Mouse (Mus musculus) brain, embryonic 14.5 days (tissue): ENCODE measurements at regions not wholly inside any gene's neighbourhood (a gene's known extent, or its start where the extent isn't known, plus 50 kb on each side); places are given as distances from the start of the nearest gene placed in this dataset.

Experiments used
- DNase-seq: peaks from one replicate; pipeline ENCODE4 v3.0.0-alpha.2; 2011; ENCODE audit warnings: low read depth
- CTCF ChIP-seq: fragments of 200-500 bp; IDR thresholded peaks from 2 replicates; pipeline ENCODE4 v1.5.1; 2012; ENCODE audit warnings: inconsistent platforms, mild to moderate bottlenecking, moderate library complexity, borderline replicate concordance; ENCODE audit not compliant: insufficient read depth, insufficient read length; ENCODE audit errors: extremely low read depth
- POLR2A ChIP-seq: fragments of 200-500 bp; IDR thresholded peaks from 2 replicates; pipeline ENCODE4 v1.6.1; 2012; ENCODE audit warnings: mild to moderate bottlenecking, inconsistent platforms, borderline replicate concordance; ENCODE audit not compliant: poor library complexity, insufficient read depth, insufficient read length, severe bottlenecking; ENCODE audit errors: extremely low read depth

DNA sequence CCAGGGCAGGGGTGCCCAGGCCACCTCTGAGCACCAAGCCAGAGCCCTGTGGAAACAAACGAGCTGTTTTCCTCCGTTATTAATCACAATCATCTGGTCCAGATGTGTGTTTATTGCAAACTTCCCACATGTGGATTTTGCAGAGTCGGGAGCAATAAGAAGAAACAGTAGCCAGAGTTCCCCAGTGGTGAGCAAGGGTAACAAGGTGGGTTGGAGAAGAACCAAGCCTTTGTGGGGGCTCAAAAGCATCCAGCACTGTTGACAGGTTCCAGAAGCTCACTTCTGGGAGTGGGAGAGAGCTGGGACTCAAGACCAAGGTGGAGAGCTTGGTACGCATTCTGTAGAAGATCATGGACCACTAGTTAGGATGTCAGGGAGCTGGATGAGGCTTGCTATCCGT is 63.6 kb downstream of the Hif1an start:
- DNase-seq, result no peak
- TF ChIP-seq CTCF (no peak), POLR2A (no peak)

DNA sequence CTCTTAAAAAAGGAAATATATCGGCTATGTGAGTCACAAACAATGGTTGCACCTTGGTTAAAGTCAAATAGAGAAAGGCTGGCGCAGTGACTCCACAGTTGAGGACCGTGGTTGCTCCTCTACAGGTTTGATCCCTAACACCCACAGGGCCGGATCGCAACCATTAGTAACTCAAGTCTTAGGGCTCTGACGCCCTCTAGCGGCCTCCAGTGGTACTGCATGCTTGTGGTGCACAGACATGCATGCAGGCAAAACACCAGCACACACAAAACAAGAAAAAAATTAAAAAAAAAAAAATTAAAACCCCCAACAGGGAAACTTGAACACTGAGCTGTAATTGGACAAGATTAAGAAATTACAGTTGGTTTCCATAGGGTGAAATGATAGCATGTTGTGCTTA is 67.1 kb downstream of the Hif1an start:
- TF ChIP-seq POLR2A (no peak), CTCF (peak; percentile 52; the same call in 1 of the 2 replicates)
- no peak for DNase-seq

DNA sequence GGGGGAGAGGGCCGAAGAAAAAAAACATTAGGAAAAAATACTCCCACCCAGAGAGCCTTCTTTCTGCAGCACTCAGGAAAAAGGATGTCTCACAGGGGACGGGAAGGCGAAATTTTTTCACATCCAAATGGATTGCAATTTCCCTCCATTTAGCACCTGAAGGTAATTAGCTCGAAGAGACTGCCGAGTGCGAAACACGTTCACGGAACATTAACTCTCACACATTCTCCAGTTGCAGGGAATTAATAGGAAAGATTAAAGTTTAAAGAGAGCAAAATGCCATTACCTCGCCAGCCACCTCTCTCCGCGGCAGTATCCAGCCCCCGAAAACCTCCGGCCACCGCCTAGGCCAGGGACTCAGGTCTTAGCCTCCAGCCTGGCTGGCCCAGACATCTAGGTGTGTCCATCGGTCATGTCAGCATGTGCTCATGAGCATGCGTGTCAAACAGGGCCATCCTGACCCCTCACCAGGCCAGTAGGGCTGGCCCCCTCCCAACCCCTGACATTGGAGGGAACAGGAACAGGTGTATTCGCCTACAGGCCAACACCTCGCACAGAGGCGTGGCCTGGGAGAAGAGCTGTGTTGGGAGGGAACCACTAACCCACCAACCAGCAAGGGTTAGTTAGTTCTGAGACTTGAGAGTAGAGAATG is 68.8 kb downstream of the Hif1an start:
- peak; percentile 29 for DNase-seq
- TF ChIP-seq POLR2A (no peak), CTCF (no peak)

DNA sequence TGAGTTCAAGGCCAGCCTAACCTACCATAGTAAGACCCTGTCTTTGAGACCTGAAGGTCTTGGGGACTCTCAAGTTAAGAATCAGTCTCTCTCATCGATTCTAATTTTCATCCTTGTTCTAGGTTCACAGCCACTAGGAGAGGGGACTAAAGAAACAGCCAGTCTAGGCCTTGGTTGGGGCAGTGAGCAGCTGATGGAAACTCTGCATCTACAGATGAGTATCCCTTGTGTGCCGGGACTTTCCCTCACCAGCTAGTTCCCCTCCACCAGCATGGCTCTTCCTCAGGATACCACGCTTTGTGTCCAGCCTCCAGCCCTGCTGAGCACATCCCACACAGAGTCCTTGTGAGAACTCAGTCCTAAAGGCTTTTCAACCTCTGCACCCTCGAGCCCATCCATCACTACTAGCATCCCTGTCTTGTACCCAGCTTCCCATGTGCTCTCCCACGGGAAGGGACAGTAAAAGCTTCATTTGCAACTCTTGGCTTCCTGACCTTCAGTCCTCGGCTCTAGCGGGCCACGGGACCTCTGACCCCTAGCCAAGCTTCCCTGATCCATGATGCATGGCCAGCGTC is 74.6 kb downstream of the Hif1an start:
- TF ChIP-seq POLR2A, result no peak
- DNase-seq, result no peak

DNA sequence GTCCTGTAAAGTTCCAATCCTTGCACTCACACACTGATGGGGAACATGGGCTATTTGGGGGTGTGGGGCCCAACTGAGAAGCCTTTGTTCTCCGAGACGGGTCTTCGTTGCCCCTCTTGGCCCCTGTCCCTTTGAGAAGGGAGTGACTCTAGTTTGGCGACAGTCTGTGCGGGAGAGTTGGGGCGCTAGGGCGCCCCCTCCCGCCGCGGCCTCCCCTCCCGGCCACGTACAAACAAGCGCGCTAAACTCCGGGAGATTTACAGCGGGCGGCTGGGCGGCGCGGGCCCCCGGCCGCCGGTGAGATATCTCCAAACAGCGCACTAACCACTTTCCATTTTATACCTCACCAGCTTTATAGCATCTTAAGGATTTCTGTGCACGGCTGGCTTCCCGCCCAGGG is 77.4 kb downstream of the Hif1an start:
- DNase-seq, result peak; percentile 43
- TF ChIP-seq CTCF, result no peak
- no peak for TF ChIP-seq POLR2A

DNA sequence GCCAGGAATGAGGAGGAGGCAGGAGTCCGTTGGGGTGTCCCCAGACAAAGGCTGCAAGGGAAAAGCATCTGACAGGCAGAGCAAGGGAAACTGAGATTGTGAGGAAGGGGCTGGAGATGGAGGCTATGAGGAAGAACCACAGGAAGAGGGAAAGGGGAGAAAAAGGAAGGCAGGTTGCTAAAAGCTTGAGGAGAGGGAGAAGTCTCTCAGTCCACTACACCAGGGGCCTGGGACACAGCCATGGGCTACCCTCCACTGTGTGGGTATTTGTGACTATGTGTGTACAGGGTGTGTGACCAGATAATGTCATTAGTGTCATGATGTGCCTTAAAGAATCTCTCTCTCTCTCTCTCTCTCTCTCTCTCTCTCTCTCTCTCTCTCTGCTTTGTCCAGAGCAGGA is 77.9 kb downstream of the Hif1an start:
- no peak for TF ChIP-seq POLR2A
- no peak for DNase-seq

DNA sequence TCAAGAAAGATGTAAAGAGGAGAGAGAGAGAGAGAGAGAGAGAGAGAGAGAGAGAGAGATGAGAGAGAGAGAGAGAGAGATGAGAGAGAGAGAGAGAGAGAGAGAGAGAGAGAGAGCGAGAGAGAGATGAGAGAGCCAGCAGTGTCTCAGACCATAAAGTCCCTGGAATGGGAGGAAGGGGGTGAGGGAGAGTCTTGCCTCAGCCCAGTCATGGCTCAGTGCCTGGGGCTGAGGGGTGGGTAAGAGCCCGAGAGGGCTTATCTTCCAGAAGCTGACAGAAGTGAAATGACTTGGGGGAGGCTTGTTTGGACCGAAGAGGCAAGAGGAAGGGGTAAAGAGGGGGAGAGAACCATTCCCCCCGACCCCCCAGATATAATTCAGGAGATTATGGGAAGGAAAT is 79.6 kb downstream of the Hif1an start:
- TF ChIP-seq POLR2A, result no peak
- no peak for TF ChIP-seq CTCF
- no peak for DNase-seq

DNA sequence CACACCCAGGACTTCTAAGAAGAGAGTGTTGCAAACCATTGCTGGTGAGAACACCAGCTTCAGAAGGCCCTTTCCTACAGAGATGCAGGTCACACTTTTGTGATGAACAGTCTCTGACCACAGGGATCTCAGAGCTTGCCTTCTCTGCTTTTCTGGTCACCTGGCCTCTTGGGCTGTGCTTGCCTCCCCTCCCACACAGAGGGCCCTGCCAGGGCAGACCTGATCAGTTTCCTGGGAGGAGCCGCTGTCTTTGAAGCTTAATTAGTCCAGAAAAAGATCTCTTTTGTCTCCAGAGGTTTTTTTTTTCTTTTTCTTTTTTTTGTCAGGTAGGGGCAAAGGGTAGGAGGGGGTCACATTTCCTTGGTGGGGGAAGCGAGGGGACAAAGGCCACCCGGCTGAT is 81.7 kb downstream of the Hif1an start:
- no peak for TF ChIP-seq POLR2A
- no peak for TF ChIP-seq CTCF

DNA sequence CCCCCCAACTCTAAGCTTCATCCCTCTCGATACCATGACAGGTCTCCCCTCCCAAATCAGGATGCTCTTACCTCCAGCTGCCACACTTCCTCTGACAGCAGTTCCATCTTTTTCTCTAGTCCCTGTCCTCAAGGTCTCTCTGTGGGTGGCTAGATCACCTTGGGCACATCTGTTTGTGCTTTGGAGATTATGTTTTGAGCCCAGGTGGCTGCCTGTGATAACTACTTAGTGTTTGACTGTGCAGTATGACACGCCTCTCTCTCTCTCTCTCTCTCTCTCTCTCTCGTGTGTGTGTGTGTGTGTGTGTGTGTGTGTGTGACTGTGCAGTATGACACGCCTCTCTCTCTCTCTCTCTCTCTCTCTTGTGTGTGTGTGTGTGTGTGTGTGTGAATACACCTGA is 82.3 kb downstream of the Hif1an start:
- DNase-seq, result no peak
- TF ChIP-seq POLR2A, result no peak
- TF ChIP-seq CTCF, result no peak

More for the DNA sequence above, 81.7 kb downstream of the Hif1an start:
- no peak for DNase-seq

DNA sequence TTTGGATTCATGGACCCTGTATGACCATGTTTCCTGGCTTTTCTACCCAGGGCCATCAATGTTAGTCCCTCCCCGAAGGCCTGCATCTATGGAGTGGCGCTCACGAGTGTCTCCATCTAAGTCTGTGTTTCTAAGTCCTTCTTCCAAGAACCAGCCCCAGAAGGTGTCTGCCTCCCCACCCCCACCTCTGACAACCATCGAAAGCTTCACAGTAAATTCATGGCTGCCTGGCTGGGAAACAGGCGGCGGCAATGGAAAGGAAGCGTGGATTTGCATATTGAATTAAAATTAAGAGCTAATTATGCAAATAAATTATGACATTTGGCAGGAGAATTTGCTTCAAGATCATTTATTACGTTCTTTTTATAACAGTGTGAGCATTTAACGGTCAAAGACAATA is 83.9 kb downstream of the Hif1an start:
- peak; percentile 84 for DNase-seq

DNA sequence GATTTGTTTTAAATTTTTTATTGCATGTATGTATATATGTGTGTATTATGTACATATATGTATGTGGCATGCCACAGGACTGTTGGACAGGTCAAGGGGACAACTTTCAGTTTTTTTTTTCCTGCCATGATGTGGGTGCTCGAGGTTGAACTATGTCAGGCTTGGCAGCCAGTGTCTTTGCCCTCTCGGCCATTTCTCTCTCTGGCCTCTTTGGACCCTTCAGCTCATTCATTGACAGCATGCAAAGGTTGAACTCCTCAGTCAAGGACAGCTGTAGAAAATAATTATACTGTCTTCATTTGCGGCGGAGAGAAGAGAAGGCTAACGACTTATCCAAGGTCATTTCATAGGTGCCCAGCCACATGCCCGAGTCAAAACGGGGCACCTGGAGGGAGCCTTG is 86.6 kb downstream of the Hif1an start:
- DNase-seq, result no peak
- no peak for TF ChIP-seq POLR2A
- TF ChIP-seq CTCF, result no peak

More for the DNA sequence above, 83.9 kb downstream of the Hif1an start:
- no peak for TF ChIP-seq POLR2A
- no peak for TF ChIP-seq CTCF

DNA sequence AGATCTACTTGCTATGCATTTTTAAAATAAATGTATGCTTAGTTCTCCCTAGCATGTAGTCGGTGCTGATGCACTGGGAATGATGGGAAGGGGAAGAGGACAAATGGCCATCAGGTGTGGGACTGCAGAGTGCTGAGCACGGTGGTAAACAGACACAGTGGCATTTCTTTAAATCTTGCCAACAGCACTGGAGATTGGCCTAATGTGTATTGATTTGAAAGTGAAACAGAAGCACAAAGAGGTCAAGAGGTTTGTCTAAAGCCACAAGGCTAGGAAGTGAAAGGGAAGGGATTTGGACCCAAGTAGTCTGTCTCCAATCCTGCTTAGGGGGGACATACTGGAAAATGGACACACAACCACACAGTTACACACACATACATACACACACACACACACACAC is 88.2 kb downstream of the Hif1an start:
- DNase-seq, result no peak
- TF ChIP-seq POLR2A (no peak), CTCF (no peak)
